Mouse (Mus musculus) neural tube, embryonic 12.5 days (tissue): ENCODE data around the gene Arid5b. TPM values are rescaled to one million over a fixed set of nuclear protein-coding genes. Genes with fewer than 3 reads are reported as not detected.
"Not testable (repeated sequence)": the region's sequence is repeated elsewhere in the genome, so short reads cannot be mapped to it uniquely, and the experiment has no call there.

Experiments used
- ATAC-seq: fragments of 200-750 bp; cut with Nextera tagmentation; 2 replicates; pipeline ENCODE4 v1.8.0; 2017; ENCODE audit warnings: low read depth, mild to moderate bottlenecking, moderate TSS enrichment, moderate library complexity; ENCODE audit not compliant: low FRiP score
- H3K27ac ChIP-seq: fragments of 300-500 bp; sonication (generic); 2 replicates; pipeline ENCODE4 v1.5.1; 2016
- H3K27me3 ChIP-seq: fragments of 300-500 bp; sonication (generic); replicated peaks from 2 replicates; pipeline ENCODE4 v1.6.1; 2016; ENCODE audit warnings: mild to moderate bottlenecking
- H3K36me3 ChIP-seq: fragments of 300-500 bp; sonication (generic); 2 replicates; pipeline ENCODE4 v1.6.1; 2016; ENCODE audit warnings: mild to moderate bottlenecking
- H3K4me1 ChIP-seq: fragments of 300-500 bp; sonication (generic); 2 replicates; pipeline ENCODE4 v1.6.1; 2016
- H3K4me2 ChIP-seq: fragments of 300-500 bp; sonication (generic); replicated peaks from 2 replicates; pipeline ENCODE4 v1.6.1; 2016; ENCODE audit warnings: mild to moderate bottlenecking
- H3K4me3 ChIP-seq: fragments of 300-500 bp; sonication (generic); 2 replicates; pipeline ENCODE4 v1.5.1; 2016
- H3K9ac ChIP-seq: fragments of 300-500 bp; sonication (generic); 2 replicates; pipeline ENCODE4 v1.6.1; 2016; ENCODE audit warnings: mild to moderate bottlenecking
- H3K9me3 ChIP-seq: fragments of 300-500 bp; sonication (generic); 2 replicates; pipeline ENCODE4 v1.6.1; 2016; ENCODE audit warnings: mild to moderate bottlenecking
- WGBS: fragments of 180-500 bp; shearing (Covaris S2); methylation state at CpG from one replicate; pipeline ENCODE4 v1.1.7; 2016; 5-methylcytosine and 5-hydroxymethylcytosine counted together
- polyA plus RNA-seq: library from polyadenylated mRNA; unstranded; fragments of >200 nt; fragmentation: Nextera tagmentation; extraction: Ambion mirVana; gene quantifications from 2 replicates; pipeline ENCODE4 v1.2.1, GENCODE M21; 2016

Arid5b gene
- polyA plus RNA-seq, 1 experiment from 2014 or later: 18.3 TPM

- H3K27me3 ChIP-seq: no peaks in the 10 kb centered on the region
- no peak overlapping the region for H3K4me3 ChIP-seq
- H3K4me1 ChIP-seq: peaks cover 34% of the 10 kb centered on the region
- no peak for ATAC-seq
- 45% methylated on average over 9 of the region's 9 CpGs for WGBS
- H3K9ac ChIP-seq: no peak overlapping the region
- no peak overlapping the region for H3K4me2 ChIP-seq
- no peaks in the 10 kb centered on the region for H3K36me3 ChIP-seq
- no peaks in the 10 kb centered on the region for H3K9me3 ChIP-seq
- H3K27ac ChIP-seq: peak overlapping the region; percentile 23; the same call in 1 of the 2 replicates
Observed at GRCm38 (mm10) chr10:68106351-68106950, 172.1 kb downstream of the Arid5b start.

- no peaks in the 10 kb centered on the region for H3K9me3 ChIP-seq
- no peak for ATAC-seq
- 66% methylated on average over 14 of the region's 14 CpGs for WGBS
- H3K4me1 ChIP-seq: peaks cover 31% of the 10 kb centered on the region
- peak overlapping the region; percentile 23; the same call in 1 of the 2 replicates for H3K27ac ChIP-seq
- no peak overlapping the region for H3K9ac ChIP-seq
- peak overlapping the region; percentile 12; the same call in 1 of the 2 replicates for H3K4me2 ChIP-seq
- H3K27me3 ChIP-seq: no peaks in the 10 kb centered on the region
- no peak overlapping the region for H3K4me3 ChIP-seq
- 0 out of 2 replicates have a peak, but pooled peaks cover 3% of the 10 kb centered on the region for H3K36me3 ChIP-seq
Observed at GRCm38 (mm10) chr10:68104881-68105781, 173.4 kb downstream of the Arid5b start.

GRCm38 (mm10) chr10:68104481-68104880, 174.1 kb downstream of the Arid5b start:
- H3K9ac ChIP-seq: no peak overlapping the region
- H3K4me2 ChIP-seq: no peak overlapping the region
- 4% methylated on average over 2 of the region's 2 CpGs for WGBS
- no peak overlapping the region for H3K4me3 ChIP-seq
- no peaks in the 10 kb centered on the region for H3K9me3 ChIP-seq
- ATAC-seq: no peak
- H3K36me3 ChIP-seq: 0 out of 2 replicates have a peak, but pooled peaks cover 3% of the 10 kb centered on the region
- peaks cover 31% of the 10 kb centered on the region for H3K4me1 ChIP-seq
- no peaks in the 10 kb centered on the region for H3K27me3 ChIP-seq
- H3K27ac ChIP-seq: no peak overlapping the region

GRCm38 (mm10) chr10:68103988-68104387, 174.6 kb downstream of the Arid5b start:
- Histone ChIP-seq H3K4me3 (no peak overlapping the region), H3K27ac (no peak overlapping the region), H3K36me3 (0 out of 2 replicates have a peak, but pooled peaks cover 3% of the 10 kb centered on the region), H3K4me2 (no peak overlapping the region), H3K9ac (no peak overlapping the region), H3K4me1 (peaks cover 31% of the 10 kb centered on the region), H3K9me3 (no peaks in the 10 kb centered on the region), H3K27me3 (no peaks in the 10 kb centered on the region)
- no peak for ATAC-seq
- WGBS: 74% methylated on average over 5 of the region's 5 CpGs

GRCm38 (mm10) chr10:68103078-68103855, 175.3 kb downstream of the Arid5b start:
- Histone ChIP-seq H3K4me1 (peaks cover 31% of the 10 kb centered on the region), H3K9ac (no peak overlapping the region), H3K9me3 (no peaks in the 10 kb centered on the region), H3K4me2 (no peak overlapping the region), H3K27me3 (no peaks in the 10 kb centered on the region), H3K27ac (no peak overlapping the region), H3K36me3 (peaks cover 4% of the 10 kb centered on the region), H3K4me3 (no peak overlapping the region)
- 82% methylated on average over 6 of the region's 6 CpGs for WGBS
- no peak for ATAC-seq

- WGBS: 94% methylated on average over 6 of the region's 6 CpGs
- no peak for ATAC-seq
- peaks cover 28% of the 10 kb centered on the region for H3K4me1 ChIP-seq
- H3K27me3 ChIP-seq: no peaks in the 10 kb centered on the region
- no peaks in the 10 kb centered on the region for H3K9me3 ChIP-seq
- no peak overlapping the region for H3K9ac ChIP-seq
- no peak overlapping the region for H3K4me2 ChIP-seq
- H3K4me3 ChIP-seq: no peak overlapping the region
- H3K36me3 ChIP-seq: peaks cover 11% of the 10 kb centered on the region
- no peak overlapping the region for H3K27ac ChIP-seq
Observed at GRCm38 (mm10) chr10:68102566-68102965, 176.0 kb downstream of the Arid5b start.

GRCm38 (mm10) chr10:68101251-68101650, 177.3 kb downstream of the Arid5b start:
- Histone ChIP-seq H3K27me3 (no peaks in the 10 kb centered on the region), H3K9ac (no peak overlapping the region), H3K27ac (no peak overlapping the region), H3K36me3 (peaks cover 25% of the 10 kb centered on the region), H3K4me1 (peaks cover 17% of the 10 kb centered on the region), H3K9me3 (no peaks in the 10 kb centered on the region), H3K4me2 (no peak overlapping the region), H3K4me3 (no peak overlapping the region)
- 83% methylated on average over 4 of the region's 4 CpGs for WGBS
- ATAC-seq: no peak

- no peak for ATAC-seq
- WGBS: 78% methylated on average over 8 of the region's 8 CpGs
Observed at GRCm38 (mm10) chr10:68100506-68100905, 178.0 kb downstream of the Arid5b start.

GRCm38 (mm10) chr10:68099801-68100200, 178.7 kb downstream of the Arid5b start:
- H3K9ac ChIP-seq, H3K27ac ChIP-seq, H3K27me3 ChIP-seq, H3K4me1 ChIP-seq, H3K4me2 ChIP-seq, H3K9me3 ChIP-seq, ATAC-seq, H3K4me3 ChIP-seq: not testable (repeated sequence)
- 95% methylated on average over 7 of the region's 7 CpGs for WGBS
- peaks cover 33% of the 10 kb centered on the region for H3K36me3 ChIP-seq

More at GRCm38 (mm10) chr10:68100506-68100905, 178.0 kb downstream of the Arid5b start:
- H3K4me3 ChIP-seq: no peak overlapping the region
- peaks cover 30% of the 10 kb centered on the region for H3K36me3 ChIP-seq
- no peak overlapping the region for H3K27ac ChIP-seq
- no peaks in the 10 kb centered on the region for H3K9me3 ChIP-seq
- peaks cover 12% of the 10 kb centered on the region for H3K4me1 ChIP-seq
- no peak overlapping the region for H3K4me2 ChIP-seq
- H3K9ac ChIP-seq: no peak overlapping the region
- H3K27me3 ChIP-seq: no peaks in the 10 kb centered on the region

GRCm38 (mm10) chr10:68097821-68098675, 180.5 kb downstream of the Arid5b start:
- ATAC-seq: no peak

GRCm38 (mm10) chr10:68096395-68096794, 182.1 kb downstream of the Arid5b start:
- no peak for ATAC-seq
- no peak overlapping the region for H3K4me3 ChIP-seq
- H3K27me3 ChIP-seq: no peaks in the 10 kb centered on the region
- no peak overlapping the region for H3K4me2 ChIP-seq
- peaks cover 38% of the 10 kb centered on the region for H3K36me3 ChIP-seq
- H3K27ac ChIP-seq: no peak overlapping the region
- H3K9me3 ChIP-seq: no peaks in the 10 kb centered on the region
- WGBS: 95% methylated on average over 12 of the region's 12 CpGs
- H3K9ac ChIP-seq: no peak overlapping the region
- H3K4me1 ChIP-seq: no peaks in the 10 kb centered on the region

More at GRCm38 (mm10) chr10:68097821-68098675, 180.5 kb downstream of the Arid5b start:
- H3K36me3 ChIP-seq: peaks cover 37% of the 10 kb centered on the region
- no peak overlapping the region for H3K4me3 ChIP-seq
- no peaks in the 10 kb centered on the region for H3K9me3 ChIP-seq
- no peaks in the 10 kb centered on the region for H3K27me3 ChIP-seq
- WGBS: 92% methylated on average over 19 of the region's 19 CpGs
- H3K4me2 ChIP-seq: no peak overlapping the region
- H3K9ac ChIP-seq: no peak overlapping the region
- no peak overlapping the region for H3K27ac ChIP-seq
- no peaks in the 10 kb centered on the region for H3K4me1 ChIP-seq
